Mouse (Mus musculus) gastrocnemius, postnatal 10 days (tissue): ENCODE measurements around the gene Caps2. TPM values are rescaled to one million over a fixed set of nuclear protein-coding genes. Genes with fewer than 3 reads are reported as not detected.
"Not testable (repeated sequence)": the region's sequence is repeated elsewhere in the genome, so short reads cannot be mapped to it uniquely, and the experiment has no call there.

Source experiments
- DNase-seq: peaks from one replicate; pipeline ENCODE4 v3.0.0; 2021; ENCODE audit warnings: mixed read lengths
- long read RNA-seq, 2 experiments: library from polyadenylated mRNA; stranded (forward); transcript quantifications; one replicate each; pipeline ENCODE4 v2.0.0; 2021
- total RNA-seq, 2 experiments: library from RNA; stranded (reverse); gene quantifications; 2 replicates each; pipeline ENCODE4 v1.2.3; 2021

Gene Caps2
- total RNA-seq, result not detected
- long read RNA-seq, experiment 1, result 0 reads
- long read RNA-seq, experiment 2, result 0 reads

- DNase-seq, result no peak
Observed at GRCm38 (mm10) chr10:112163168-112163766, at the start of gene Caps2. Gene Caps2 (plus strand): TSS chr10:112163621.

GRCm38 (mm10) chr10:112125090-112125489 lies 38.3 kb upstream of the Caps2 start:
- not testable (repeated sequence) for DNase-seq

- not testable (repeated sequence) for DNase-seq
Observed at GRCm38 (mm10) chr10:112127682-112128230, 35.7 kb upstream of the Caps2 start.

GRCm38 (mm10) chr10:112132194-112132593 lies 31.2 kb upstream of the Caps2 start:
- DNase-seq, result no peak

- no peak for DNase-seq
Observed at GRCm38 (mm10) chr10:112138050-112138870, 25.2 kb upstream of the Caps2 start.

- no peak for DNase-seq
Observed at GRCm38 (mm10) chr10:112138871-112139430, 24.5 kb upstream of the Caps2 start.

- DNase-seq, result no peak
Observed at GRCm38 (mm10) chr10:112139834-112140233, 23.6 kb upstream of the Caps2 start.

GRCm38 (mm10) chr10:112159882-112160560 lies 3.4 kb upstream of the Caps2 start, which contains the start of gene Glipr1l3:
Gene Glipr1l3 (minus strand): TSS chr10:112160327.
- peak; percentile 55 for DNase-seq

- DNase-seq, result not testable (repeated sequence)
Observed at GRCm38 (mm10) chr10:112177027-112177426, 13.6 kb downstream of the Caps2 start.

- not testable (repeated sequence) for DNase-seq
Observed at GRCm38 (mm10) chr10:112193919-112194318, 30.5 kb downstream of the Caps2 start.

- no peak for DNase-seq
Observed at GRCm38 (mm10) chr10:112203463-112203862, 40.0 kb downstream of the Caps2 start.

- no peak for DNase-seq
Observed at GRCm38 (mm10) chr10:112227073-112227472, 63.7 kb downstream of the Caps2 start.

- not testable (repeated sequence) for DNase-seq
Observed at GRCm38 (mm10) chr10:112229091-112229843, 65.8 kb downstream of the Caps2 start.

GRCm38 (mm10) chr10:112232733-112233132 lies 69.3 kb downstream of the Caps2 start:
- DNase-seq, result not testable (repeated sequence)

- DNase-seq, result not testable (repeated sequence)
Observed at GRCm38 (mm10) chr10:112235396-112235940, 72.0 kb downstream of the Caps2 start.

GRCm38 (mm10) chr10:112248273-112248672 lies 84.9 kb downstream of the Caps2 start:
- no peak for DNase-seq

GRCm38 (mm10) chr10:112263467-112263866 lies 100.0 kb downstream of the Caps2 start:
- no peak for DNase-seq
